Mouse (Mus musculus) liver, embryonic 12.5 days (tissue): ENCODE data around the gene Rbfox1. TPM values are rescaled to one million over a fixed set of nuclear protein-coding genes. Genes with fewer than 3 reads are reported as not detected.

Experiments
- ATAC-seq: fragments of 200-750 bp; cut with Nextera tagmentation; 2 replicates; pipeline ENCODE4 v1.8.0; 2017; ENCODE audit warnings: moderate number of reproducible peaks, mild to moderate bottlenecking, moderate library complexity
- H3K27ac ChIP-seq: fragments of 300-500 bp; sonication (generic); 2 replicates; pipeline ENCODE4 v1.5.1; 2016; ENCODE audit warnings: mild to moderate bottlenecking
- H3K27me3 ChIP-seq: fragments of 300-500 bp; sonication (generic); replicated peaks from 2 replicates; pipeline ENCODE4 v1.6.1; 2016; ENCODE audit warnings: mild to moderate bottlenecking, moderate library complexity
- H3K36me3 ChIP-seq: fragments of 300-500 bp; sonication (generic); 2 replicates; pipeline ENCODE4 v1.6.1; 2016; ENCODE audit warnings: mild to moderate bottlenecking, moderate library complexity
- H3K4me1 ChIP-seq: fragments of 300-500 bp; sonication (generic); 2 replicates; pipeline ENCODE4 v1.6.1; 2016
- H3K4me2 ChIP-seq: fragments of 300-500 bp; sonication (generic); 2 replicates; pipeline ENCODE4 v1.6.1; 2016; ENCODE audit warnings: mild to moderate bottlenecking, moderate library complexity
- H3K4me3 ChIP-seq: fragments of 300-500 bp; sonication (generic); 2 replicates; pipeline ENCODE4 v1.5.1; 2016; ENCODE audit warnings: mild to moderate bottlenecking, moderate library complexity
- H3K9ac ChIP-seq: fragments of 300-500 bp; sonication (generic); 2 replicates; pipeline ENCODE4 v1.6.1; 2016; ENCODE audit warnings: mild to moderate bottlenecking, moderate library complexity
- H3K9me3 ChIP-seq: fragments of 300-500 bp; sonication (generic); replicated peaks from 2 replicates; pipeline ENCODE4 v1.6.1; 2016; ENCODE audit warnings: mild to moderate bottlenecking, moderate library complexity
- WGBS: fragments of 180-500 bp; shearing (Covaris S2); methylation state at CpG from one replicate; pipeline ENCODE4 v1.1.7; 2016; ENCODE audit not compliant: insufficient replicate concordance; 5-methylcytosine and 5-hydroxymethylcytosine counted together
- polyA plus RNA-seq: library from polyadenylated mRNA; unstranded; fragments of >200 nt; fragmentation: Nextera tagmentation; extraction: Ambion mirVana; gene quantifications from 2 replicates; pipeline ENCODE4 v1.2.1, GENCODE M21; 2016

The Rbfox1 gene
- polyA plus RNA-seq, 1 experiment from 2014 or later, result 0.21 TPM

DNA sequence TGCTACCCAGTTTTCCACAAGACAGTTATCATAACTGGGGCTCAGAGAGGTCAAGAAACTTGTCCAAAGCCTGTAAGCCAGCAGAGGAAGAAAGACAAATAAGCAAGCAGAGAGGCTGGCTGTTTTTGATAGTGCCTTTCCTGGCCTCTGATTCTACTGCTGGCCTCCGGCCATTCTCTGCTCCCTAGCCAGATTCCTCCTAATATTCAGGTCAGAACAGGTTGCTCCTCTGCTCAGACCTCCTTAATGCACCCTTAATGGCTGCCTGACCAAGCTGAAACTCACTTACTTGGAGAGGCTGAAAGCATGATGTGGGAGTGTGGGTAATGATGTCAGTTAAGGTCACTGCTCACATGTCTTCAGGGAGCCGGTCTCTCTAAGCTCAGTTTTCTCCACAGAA, 270.4 kb downstream of the Rbfox1 start:
- Histone ChIP-seq H3K4me2 (no peak overlapping the region), H3K9me3 (no peaks in the 10 kb centered on the region), H3K9ac (no peak overlapping the region), H3K4me3 (no peak overlapping the region), H3K36me3 (no peaks in the 10 kb centered on the region), H3K4me1 (no peaks in the 10 kb centered on the region), H3K27me3 (no peaks in the 10 kb centered on the region), H3K27ac (no peak overlapping the region)
- 61% methylated on average over 2 of the region's 2 CpGs for WGBS
- ATAC-seq, result no peak

DNA sequence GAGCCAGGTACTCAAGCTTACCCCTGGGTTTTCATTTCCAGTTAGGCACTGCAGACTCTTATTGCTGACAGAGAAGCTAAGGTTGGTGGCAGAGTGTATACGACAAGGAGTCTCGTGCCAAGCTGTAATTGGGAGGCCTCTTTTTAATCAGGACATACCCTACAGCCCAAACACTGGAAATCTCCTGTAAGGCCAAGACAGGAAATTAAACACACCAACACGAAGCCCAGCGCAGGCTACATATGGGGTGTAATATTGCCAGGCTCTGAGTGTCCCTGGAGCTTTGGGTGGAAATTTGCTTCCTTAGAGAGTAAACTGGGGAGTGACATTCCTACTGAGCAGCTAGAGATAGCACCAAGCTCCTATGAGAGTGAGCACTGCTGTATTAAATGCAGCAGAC, 279.3 kb downstream of the Rbfox1 start:
- Histone ChIP-seq H3K36me3 (no peaks in the 10 kb centered on the region), H3K27ac (no peak overlapping the region), H3K4me1 (no peaks in the 10 kb centered on the region), H3K9ac (no peak overlapping the region), H3K4me2 (no peak overlapping the region), H3K4me3 (no peak overlapping the region), H3K27me3 (no peaks in the 10 kb centered on the region), H3K9me3 (no peaks in the 10 kb centered on the region)
- no peak for ATAC-seq
- WGBS, result 63% methylated on average over 4 of the region's 4 CpGs

- Histone ChIP-seq H3K4me3 (no peak overlapping the region), H3K4me1 (no peaks in the 10 kb centered on the region), H3K27ac (no peak overlapping the region), H3K27me3 (no peaks in the 10 kb centered on the region), H3K36me3 (no peaks in the 10 kb centered on the region), H3K9me3 (no peaks in the 10 kb centered on the region), H3K9ac (no peak overlapping the region), H3K4me2 (no peak overlapping the region)
- ATAC-seq, result no peak
- 72% methylated on average over 5 of the region's 5 CpGs for WGBS
Measured at GRCm38 (mm10) chr16:6169346-6169745, 284.2 kb downstream of the Rbfox1 start.

GRCm38 (mm10) chr16:6180819-6181218, 295.7 kb downstream of the Rbfox1 start:
- Histone ChIP-seq H3K9ac (no peak overlapping the region), H3K4me2 (no peak overlapping the region), H3K27me3 (no peaks in the 10 kb centered on the region), H3K4me3 (no peak overlapping the region), H3K36me3 (no peaks in the 10 kb centered on the region), H3K9me3 (no peaks in the 10 kb centered on the region), H3K4me1 (no peaks in the 10 kb centered on the region), H3K27ac (no peak overlapping the region)
- no peak for ATAC-seq
- 77% methylated on average over 9 of the region's 9 CpGs for WGBS

GRCm38 (mm10) chr16:6182329-6182728, 297.2 kb downstream of the Rbfox1 start:
- Histone ChIP-seq H3K27me3 (no peaks in the 10 kb centered on the region), H3K9me3 (no peaks in the 10 kb centered on the region), H3K4me1 (no peaks in the 10 kb centered on the region), H3K27ac (no peak overlapping the region), H3K4me3 (no peak overlapping the region), H3K9ac (no peak overlapping the region), H3K36me3 (no peaks in the 10 kb centered on the region), H3K4me2 (no peak overlapping the region)
- ATAC-seq, result no peak

GRCm38 (mm10) chr16:6192358-6192757, 307.2 kb downstream of the Rbfox1 start:
- Histone ChIP-seq H3K9me3 (no peaks in the 10 kb centered on the region), H3K27ac (no peak overlapping the region), H3K27me3 (no peaks in the 10 kb centered on the region), H3K4me1 (no peaks in the 10 kb centered on the region), H3K4me2 (no peak overlapping the region), H3K9ac (no peak overlapping the region), H3K4me3 (no peak overlapping the region), H3K36me3 (no peaks in the 10 kb centered on the region)
- no peak for ATAC-seq
- WGBS, result 43% methylated on average over 2 of the region's 2 CpGs

DNA sequence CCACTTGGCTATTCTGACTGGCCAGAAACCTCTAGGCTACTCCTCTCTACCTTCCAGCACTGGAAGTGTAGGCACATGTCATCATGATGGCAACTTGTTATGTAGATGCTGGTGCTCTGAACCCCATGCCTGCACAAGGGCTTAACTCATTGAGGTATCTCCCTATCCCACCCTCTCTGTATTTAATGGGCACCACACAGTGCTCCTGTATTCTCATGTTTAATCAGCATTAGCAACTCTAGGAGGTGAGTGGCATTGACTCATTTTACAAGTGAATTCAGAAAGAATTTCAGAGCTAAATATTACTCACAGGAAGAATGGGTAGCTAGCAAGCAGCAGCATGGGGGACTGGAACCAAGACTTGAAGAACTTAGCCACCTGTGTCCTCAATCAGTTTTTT, 321.3 kb downstream of the Rbfox1 start:
- Histone ChIP-seq H3K9ac (no peak overlapping the region), H3K4me1 (no peaks in the 10 kb centered on the region), H3K9me3 (no peaks in the 10 kb centered on the region), H3K4me3 (no peak overlapping the region), H3K27me3 (no peaks in the 10 kb centered on the region), H3K4me2 (no peak overlapping the region), H3K36me3 (no peaks in the 10 kb centered on the region), H3K27ac (no peak overlapping the region)
- no peak for ATAC-seq

- Histone ChIP-seq H3K27me3 (no peaks in the 10 kb centered on the region), H3K9me3 (no peaks in the 10 kb centered on the region), H3K4me3 (no peak overlapping the region), H3K36me3 (no peaks in the 10 kb centered on the region), H3K4me2 (no peak overlapping the region), H3K9ac (no peak overlapping the region), H3K27ac (no peak overlapping the region), H3K4me1 (no peaks in the 10 kb centered on the region)
- no peak for ATAC-seq
- WGBS, result 41% methylated on average over 3 of the region's 3 CpGs
Measured at GRCm38 (mm10) chr16:6212916-6213315, 327.8 kb downstream of the Rbfox1 start.

DNA sequence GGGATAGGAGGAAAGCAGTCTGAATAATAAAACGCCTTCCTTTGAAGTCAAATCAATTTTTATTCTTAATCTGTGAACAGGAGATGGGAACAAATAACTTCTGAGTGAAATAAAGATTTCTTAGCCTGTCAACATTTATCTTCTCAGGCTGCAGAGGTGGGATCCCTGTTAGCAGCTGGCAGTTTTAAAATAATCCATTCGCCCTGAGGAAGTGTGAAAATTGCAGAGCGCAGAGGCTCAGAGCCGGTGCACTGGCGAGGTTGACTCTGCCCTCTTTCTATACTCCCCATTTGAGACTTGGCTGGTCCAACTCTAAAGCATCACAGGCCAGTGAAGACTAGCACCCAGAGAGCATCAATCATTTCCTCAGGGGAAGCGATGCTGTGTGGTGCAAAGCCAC, 342.3 kb downstream of the Rbfox1 start:
- no peak overlapping the region for H3K4me3 ChIP-seq
- no peaks in the 10 kb centered on the region for H3K9me3 ChIP-seq
- H3K27me3 ChIP-seq, result no peaks in the 10 kb centered on the region
- whole genome bisulfite sequencing, result 57% methylated on average over 6 of the region's 6 CpGs
- ATAC-seq, result no peak
- H3K9ac ChIP-seq, result no peak overlapping the region
- H3K4me2 ChIP-seq, result no peak overlapping the region
- H3K36me3 ChIP-seq, result no peaks in the 10 kb centered on the region
- H3K4me1 ChIP-seq, result no peaks in the 10 kb centered on the region
- no peak overlapping the region for H3K27ac ChIP-seq

DNA sequence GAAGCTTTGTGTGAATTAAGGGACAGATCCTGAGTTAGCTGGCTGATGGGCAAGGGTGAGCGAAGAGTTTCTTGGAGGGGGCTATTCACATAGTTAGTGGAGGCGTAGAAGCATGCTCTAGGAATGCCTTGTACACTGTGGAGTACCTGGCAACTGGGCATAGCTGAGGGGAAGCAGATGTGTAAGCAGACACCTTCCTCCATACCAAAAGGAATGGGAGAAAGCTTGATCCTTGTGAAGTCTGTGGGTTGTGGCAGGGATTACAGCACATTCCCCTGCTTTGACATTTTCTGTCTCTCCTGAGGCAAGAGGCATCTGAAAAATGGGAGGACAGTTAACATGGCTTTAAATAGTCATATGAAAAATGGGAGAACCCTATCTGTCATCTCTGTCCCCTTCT, 347.8 kb downstream of the Rbfox1 start:
- Histone ChIP-seq H3K36me3 (no peaks in the 10 kb centered on the region), H3K4me2 (no peak overlapping the region), H3K4me1 (no peaks in the 10 kb centered on the region), H3K4me3 (no peak overlapping the region), H3K27ac (no peak overlapping the region), H3K9me3 (no peaks in the 10 kb centered on the region), H3K27me3 (no peaks in the 10 kb centered on the region), H3K9ac (no peak overlapping the region)
- 65% methylated on average over 2 of the region's 2 CpGs for WGBS
- ATAC-seq, result no peak

DNA sequence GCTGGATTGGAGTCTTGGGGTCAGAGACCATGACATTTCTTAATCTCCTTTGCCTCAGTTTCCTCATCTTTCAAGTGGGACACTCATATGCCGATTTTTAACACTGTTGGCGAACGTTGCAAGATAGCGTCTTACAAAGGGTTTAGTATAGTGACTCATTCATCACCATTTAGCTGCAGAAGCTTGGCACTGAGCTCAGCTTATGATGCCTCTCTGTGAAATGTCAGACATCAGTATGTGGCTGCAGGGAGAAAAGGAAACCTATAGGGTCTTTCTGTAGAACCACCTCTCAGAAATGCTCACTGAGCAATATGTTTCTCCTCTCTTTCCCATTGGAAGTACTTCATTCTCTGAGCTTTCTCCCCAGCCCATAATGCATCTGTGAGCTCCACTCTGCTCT, 356.2 kb downstream of the Rbfox1 start:
- WGBS, result 84% methylated on average over 4 of the region's 4 CpGs
- no peak for ATAC-seq
- Histone ChIP-seq H3K4me1 (no peaks in the 10 kb centered on the region), H3K27me3 (no peaks in the 10 kb centered on the region), H3K36me3 (no peaks in the 10 kb centered on the region), H3K27ac (no peak overlapping the region), H3K4me2 (no peak overlapping the region), H3K9me3 (no peaks in the 10 kb centered on the region), H3K4me3 (no peak overlapping the region), H3K9ac (no peak overlapping the region)

DNA sequence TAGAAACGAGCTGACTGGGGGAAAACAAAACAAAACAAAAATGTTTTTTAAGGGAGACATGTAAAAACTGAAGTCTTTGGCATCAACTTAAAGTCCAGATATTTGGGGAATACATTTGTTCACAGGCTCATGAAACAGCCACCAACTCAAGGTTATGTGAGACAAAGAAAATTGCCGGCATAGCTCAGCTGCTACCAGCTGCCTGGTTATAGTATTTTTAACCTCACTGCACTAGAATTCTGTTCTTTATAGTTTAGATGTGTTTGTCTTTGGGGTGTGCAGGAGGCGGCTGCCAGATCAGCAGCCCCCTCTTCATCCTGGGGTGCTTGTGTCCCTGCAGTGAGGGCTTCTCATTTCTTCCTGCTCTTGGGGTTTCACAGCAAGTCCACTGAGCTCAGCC, 357.3 kb downstream of the Rbfox1 start:
- no peak overlapping the region for H3K4me3 ChIP-seq
- no peak overlapping the region for H3K4me2 ChIP-seq
- WGBS, result 57% methylated on average over 3 of the region's 3 CpGs
- H3K27me3 ChIP-seq, result no peaks in the 10 kb centered on the region
- H3K36me3 ChIP-seq, result no peaks in the 10 kb centered on the region
- H3K4me1 ChIP-seq, result no peaks in the 10 kb centered on the region
- H3K9me3 ChIP-seq, result no peaks in the 10 kb centered on the region
- no peak for ATAC-seq
- H3K27ac ChIP-seq, result no peak overlapping the region
- H3K9ac ChIP-seq, result no peak overlapping the region

DNA sequence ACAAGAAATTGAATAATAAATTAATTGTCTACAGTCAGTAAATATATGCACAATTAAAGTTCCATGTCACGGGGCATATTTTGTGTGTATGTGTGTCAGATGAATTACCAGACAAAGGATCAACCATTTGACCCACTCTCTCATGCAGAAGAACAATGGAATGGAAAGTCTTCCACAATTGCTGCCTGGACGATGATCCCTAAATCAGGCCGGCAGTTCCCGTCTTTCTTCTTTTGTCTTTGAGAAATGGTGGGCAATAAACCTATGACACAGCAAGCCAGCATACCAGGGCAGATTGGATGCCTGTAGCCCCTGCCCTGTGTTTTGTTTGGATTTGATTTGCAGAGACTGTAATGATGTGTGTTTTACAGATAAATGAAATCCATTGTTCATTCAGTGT, 362.4 kb downstream of the Rbfox1 start:
- no peak overlapping the region for H3K4me2 ChIP-seq
- ATAC-seq, result no peak

More for the DNA sequence above, 362.4 kb downstream of the Rbfox1 start:
- Histone ChIP-seq H3K4me1 (no peaks in the 10 kb centered on the region), H3K4me3 (no peak overlapping the region), H3K36me3 (no peaks in the 10 kb centered on the region), H3K9ac (no peak overlapping the region), H3K27me3 (no peaks in the 10 kb centered on the region), H3K27ac (no peak overlapping the region), H3K9me3 (no peaks in the 10 kb centered on the region)
- 57% methylated on average over 4 of the region's 4 CpGs for WGBS
